Mouse (Mus musculus) gastrocnemius, postnatal 4 days (tissue): ENCODE results near the gene 1500015O10Rik. TPM values are rescaled to one million over a fixed set of nuclear protein-coding genes. Genes with fewer than 3 reads are reported as not detected.

Experiments used
- DNase-seq, 2 experiments: peaks; one replicate each; pipeline ENCODE4 v3.0.0; 2021 to 2022; ENCODE audit warnings: low spot score in 2 of 2, mixed read lengths in 2 of 2
- total RNA-seq, 2 experiments: library from RNA; stranded (reverse); gene quantifications; 2 replicates each; pipeline ENCODE4 v1.2.3; 2021

The 1500015O10Rik gene
- total RNA-seq, 2 experiments from 2014 or later: 23.4 to 34.8 TPM

DNA sequence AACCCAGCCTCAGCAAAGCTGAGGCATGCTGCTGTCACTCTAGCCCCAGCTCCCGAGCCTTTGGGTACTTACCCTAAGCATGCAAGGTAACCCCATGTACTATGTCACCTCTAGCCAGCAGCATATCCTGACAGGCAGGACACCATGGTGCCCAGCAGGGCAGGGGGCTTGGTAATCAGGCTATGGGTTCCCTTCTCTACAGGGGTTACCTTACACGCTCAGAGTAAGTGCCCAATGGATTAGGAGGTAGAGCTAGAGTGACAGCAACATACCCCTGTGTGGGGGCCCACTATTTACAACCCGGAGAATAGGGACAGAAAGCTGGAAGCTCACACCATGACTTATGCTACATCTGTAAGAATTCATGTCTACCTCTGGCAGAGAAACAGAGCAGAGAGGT, 39.6 kb downstream of the 1500015O10Rik start:
- DNase-seq: no peak

DNA sequence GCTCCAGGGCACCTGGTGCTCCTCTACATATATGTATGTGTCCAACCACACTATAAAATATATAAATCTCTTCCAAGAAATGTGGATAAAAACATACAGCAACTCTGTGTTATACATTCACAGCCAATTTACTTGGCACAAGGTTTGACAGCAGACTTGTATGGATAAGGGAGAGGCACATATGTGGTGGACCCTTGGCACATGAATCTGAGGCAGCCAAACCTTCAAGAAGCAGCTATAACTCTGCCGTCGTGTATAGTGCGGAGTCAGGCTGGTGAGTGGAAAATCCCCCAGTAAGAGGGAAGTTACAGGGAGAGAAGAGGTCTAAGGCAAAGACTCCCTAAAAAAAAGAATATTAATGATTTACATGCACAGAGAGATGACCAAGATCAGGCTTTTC, 42.3 kb downstream of the 1500015O10Rik start:
- DNase-seq: no peak

DNA sequence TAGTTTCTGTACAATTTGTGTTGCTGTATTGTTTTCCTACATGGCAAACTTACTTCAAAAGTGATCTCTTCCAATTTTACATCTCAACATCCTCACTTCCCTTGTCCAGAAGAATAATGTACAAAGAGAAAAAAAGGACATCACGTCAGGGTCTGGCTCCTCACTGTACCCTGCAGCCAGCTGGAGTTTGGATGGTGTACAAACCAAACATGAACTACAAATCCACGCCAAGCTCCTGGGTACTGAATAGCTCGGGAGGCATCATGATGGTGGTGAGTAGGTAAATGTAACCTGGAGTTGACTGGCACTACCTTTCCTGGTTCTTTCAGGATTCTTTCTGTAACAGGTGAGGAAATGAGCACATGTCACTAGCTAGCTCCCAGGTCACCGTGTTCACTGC, 43.7 kb downstream of the 1500015O10Rik start:
- no peak for DNase-seq

DNA sequence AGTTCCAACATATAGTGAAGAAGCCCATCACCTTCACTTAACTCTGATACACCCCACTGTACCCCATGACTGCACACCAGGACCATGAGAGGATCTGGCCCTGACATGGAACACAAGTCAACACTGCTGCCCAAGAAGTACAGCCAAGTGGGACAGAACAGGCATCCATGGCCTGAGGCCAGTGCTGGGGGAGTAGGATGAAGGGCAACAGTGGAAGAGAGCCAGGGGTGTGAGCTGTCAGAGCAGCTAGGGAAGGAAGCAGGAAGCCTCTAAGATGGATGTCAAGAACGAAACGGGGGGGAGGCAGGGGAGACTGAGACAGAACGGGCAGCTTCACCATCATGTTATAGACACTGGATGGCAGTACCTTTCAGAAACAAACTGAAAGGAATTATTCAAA, 45.7 kb downstream of the 1500015O10Rik start:
- DNase-seq: no peak

DNA sequence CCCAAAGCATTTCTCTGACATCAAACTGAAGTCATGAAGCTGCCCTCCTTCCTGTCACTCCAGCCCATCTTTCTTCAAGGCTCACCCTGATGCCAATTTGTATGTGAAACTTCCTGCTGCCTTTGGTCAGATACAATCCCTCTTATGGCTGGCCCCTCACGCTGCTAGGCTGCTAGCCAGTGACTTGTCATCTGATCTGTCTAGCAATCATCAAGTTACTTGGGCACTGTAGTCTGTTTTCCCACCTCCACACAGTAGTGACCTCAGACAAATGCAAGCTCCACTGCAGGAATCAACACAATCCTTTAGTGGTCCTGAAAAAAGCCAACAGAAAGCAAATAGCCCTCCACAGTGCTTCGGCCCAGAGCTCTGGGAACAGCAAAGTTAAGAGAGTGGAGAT, 50.8 kb downstream of the 1500015O10Rik start:
- no peak for DNase-seq

DNA sequence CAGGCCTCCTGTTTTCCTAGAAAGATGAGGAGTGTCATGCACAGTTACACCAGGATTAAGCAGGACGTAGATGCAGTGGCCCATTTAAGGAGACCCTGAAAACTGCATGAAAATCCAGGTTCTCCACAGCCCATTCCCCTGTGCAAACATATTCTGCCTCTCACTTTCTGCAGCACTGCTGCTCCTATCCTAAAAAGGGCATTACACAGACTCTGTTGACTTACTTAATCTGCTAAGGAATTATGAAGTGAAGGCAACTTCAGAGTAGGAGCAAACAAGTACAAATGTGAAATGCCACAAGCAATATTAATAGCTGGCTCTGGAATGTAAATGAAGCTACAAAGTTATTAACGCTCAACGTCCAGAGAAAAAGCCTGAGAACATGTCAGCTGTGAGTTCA, 51.3 kb downstream of the 1500015O10Rik start:
- DNase-seq: no peak

DNA sequence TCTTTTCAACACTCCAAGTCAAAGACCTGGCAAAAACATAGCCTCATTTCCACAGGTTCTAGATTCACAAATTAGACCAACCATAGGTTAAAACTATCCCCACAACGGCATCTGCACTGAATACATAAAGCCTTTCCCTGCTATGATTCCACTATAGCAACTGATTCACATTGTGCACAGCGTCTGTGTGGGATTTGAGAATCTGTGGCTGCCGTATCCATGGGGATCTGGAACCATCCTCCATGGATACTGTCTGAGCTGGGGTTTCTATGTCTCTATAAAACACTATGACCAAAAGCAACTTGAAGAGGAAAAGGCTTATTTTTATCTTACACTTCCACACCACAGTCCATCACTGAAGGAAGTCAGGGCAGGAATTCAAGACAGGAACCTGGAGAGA, 52.3 kb downstream of the 1500015O10Rik start:
- no peak for DNase-seq

DNA sequence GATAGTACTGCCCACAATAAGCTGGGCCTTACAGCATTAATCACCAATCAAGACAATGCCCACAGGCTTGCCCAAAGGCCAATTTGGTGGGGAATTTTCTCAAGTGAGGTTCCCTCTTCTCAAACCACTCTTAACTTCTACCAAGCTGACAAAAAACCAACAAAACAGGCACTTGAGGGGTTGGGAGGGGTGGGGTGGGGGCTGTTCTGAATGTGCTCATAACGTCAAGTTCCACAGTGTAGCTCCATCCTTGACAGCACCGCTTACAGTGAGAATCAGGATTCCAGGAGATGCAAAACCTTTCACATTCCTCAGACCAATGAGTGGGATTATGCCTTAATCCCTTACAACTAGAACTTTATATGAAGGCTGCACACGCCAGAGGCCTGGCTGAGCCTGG, 52.8 kb downstream of the 1500015O10Rik start:
- no peak for DNase-seq

DNA sequence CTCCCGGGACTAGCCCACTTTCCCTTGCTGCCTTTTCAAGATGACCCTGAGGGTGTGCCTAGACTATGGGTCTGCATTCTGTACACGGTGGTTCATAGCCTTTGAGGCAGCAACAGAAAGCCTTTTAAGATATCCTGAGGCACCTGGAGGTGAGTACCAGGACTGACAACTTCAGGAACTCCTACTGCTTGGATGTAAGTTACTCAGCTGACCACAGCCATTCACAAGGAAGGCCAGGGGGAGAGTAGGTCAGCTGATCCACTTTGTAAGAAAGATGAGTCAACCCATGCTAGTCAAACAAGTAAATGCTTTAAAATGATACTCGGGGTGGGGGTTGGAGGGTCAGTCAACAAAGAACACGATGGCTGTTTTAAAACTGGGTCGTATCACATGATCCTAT, 54.9 kb downstream of the 1500015O10Rik start:
- no peak for DNase-seq

DNA sequence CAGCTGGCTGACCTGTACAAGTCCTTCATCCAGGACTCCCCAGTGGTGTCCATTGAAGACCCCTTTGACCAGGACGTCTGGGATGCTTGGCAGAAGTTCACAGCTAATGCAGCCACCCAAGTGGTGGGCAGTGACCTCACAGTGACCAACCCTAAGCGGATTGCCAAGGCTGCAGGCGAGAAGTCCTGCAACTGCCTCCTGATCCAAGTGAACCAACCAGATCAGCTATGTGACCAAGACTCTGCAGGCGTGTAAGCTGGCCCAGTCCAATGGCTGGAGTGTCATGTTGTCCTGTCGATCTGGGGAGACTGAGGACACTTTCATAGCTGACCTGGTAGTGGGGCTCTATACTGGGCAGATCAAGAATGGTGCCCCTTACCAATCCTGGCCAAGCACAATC, 56.3 kb downstream of the 1500015O10Rik start:
- no peak for DNase-seq

DNA sequence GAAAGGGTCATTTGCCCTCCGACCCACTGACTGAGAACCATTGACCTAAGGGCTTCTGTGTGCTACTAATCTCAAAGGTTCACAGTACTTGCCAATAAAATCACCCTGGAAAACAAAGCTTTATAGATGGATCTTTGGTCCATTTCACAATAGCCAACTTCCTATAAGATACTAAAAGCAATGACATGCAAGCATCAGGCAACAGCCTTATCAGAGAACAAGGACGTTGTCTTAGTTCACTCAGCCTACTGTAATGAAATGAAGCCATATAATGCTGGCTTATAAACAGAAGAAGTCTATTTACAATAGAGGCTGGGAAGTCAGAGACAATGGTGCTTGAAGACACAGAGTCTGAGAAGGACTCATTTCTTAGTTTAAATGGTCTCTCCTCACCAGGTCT, 59.4 kb downstream of the 1500015O10Rik start:
- DNase-seq: no peak

Other genes starting within 250 kb of the 1500015O10Rik start
- gene Uxs1, start 97.2 kb downstream of the 1500015O10Rik start, total RNA-seq: 10 to 100 TPM; 18.3 to 19.3 TPM
- 10 to 100 TPM; 46.8 to 52.8 TPM for gene Tpp2, start 203.0 kb downstream of the 1500015O10Rik start, total RNA-seq